Mouse (Mus musculus) A20 (cell line): ENCODE measurements around the gene Kxd1.

Experiments
- DNase-seq: peaks from one replicate; pipeline ENCODE4 v3.0.0-alpha.2; 2011; ENCODE audit warnings: low read depth, low spot score

The Kxd1 gene

DNA sequence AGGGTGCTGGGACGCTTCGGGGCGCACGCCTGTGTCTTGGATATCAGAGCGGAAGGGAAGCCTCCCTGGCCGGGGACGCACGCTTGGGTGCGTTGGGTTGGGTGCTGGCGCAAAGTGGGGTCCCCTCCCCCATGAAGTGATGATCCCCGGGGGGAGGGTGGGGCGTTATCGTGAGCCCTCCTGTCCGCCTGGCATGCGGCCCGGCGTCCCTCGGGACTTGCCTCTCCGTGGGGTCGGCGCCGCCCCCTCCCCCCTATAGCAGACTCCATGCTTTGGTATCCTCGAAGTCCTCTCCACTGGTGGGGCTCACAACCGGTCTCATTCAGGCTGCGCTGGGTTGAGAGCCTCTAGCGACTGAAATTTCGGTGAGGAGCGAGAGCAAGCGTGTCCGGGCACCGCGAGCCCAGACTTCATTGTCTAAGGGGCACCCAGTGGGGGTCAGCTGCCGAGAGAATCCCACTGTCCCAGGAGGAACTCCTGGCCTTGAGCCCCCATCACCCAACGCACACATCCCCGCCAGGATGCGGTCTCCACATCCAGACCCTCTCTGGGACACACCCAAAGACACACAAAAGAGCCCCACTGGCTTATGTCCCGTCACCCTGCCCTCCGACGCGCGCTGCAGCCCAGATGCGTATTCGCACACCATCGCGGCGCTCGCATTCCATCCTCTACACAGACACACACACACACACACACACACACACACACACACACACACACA, 33.9 kb downstream of the Kxd1 start:
- no peak for DNase-seq

DNA sequence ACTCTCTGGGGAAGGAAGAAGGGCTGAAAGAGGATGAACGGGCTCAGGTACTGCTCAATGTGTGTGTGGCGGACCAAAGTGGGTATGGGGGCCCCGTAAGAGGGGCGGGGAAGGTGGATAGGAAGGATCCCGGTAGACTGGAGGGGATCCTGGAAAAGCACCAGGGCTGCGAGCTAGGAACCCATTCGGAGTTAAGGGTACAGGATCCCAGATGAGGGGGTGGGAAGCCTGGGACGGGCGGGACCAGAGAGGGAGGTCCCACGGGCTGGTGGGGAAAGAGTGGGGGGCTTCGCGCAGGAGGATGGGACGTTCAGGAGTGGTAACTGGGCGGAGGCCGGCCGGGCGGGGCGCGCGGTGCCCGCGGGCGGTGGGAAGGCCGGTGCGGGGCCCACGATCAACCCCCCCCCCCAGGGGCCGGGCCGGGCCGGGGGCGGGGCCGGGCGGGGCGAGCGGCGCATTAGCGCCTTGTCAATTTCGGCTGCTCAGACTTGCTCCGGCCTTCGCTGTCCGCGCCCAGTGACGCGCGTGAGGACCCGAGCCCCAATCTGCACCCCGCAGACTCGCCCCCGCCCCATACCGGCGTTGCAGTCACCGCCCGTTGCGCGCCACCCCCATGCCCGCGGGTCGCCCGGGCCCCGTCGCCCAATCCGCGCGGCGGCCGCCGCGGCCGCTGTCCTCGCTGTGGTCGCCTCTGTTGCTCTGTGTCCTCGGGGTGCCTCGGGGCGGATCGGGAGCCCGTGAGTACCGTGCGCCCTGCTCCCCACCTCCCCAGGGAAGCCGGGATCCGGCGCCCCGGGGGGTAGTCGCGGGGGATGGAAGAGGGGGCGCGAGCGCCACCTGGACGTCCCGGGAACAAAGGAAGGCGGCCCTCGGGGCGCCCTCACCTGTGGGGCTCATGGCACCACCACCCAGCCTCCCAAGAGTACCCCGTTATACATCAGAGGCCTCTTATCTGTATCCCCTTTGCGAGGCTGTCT, 34.8 kb downstream of the Kxd1 start, which contains the start of gene Crlf1:
Gene Crlf1 (plus strand): TSS at position 495 of the 977 bp plus-strand sequence.
- DNase-seq: no peak

DNA sequence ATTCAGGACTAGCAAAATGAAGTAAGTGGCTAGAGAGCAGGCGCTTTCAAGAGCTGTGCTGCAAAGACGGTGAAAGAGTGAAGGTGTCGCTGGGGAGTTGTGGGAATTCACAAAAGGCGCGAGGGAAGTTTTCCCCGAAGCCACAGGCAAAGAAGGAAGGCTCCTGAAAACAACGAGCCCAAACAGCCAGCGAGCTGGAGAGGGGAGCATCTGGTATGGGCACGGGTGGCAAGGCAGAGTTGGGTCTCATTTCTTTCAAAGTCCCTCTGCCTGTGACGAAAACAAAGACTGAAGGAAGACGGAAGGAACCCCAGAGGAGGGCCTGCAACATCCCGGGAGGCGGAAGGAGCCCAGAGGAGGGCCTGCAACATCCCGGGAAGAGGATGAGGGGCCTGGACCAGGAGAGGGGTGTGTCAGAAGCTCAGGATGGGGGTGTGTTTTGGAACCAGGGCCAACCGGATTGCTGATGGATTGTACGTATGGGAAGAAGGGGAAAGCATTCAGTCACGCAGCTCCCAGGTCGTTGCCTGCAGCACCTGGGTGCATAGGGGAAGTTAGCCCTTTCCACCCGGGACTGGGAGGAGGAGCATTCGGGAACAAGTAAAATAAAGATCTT, 36.8 kb downstream of the Kxd1 start:
- DNase-seq: no peak

DNA sequence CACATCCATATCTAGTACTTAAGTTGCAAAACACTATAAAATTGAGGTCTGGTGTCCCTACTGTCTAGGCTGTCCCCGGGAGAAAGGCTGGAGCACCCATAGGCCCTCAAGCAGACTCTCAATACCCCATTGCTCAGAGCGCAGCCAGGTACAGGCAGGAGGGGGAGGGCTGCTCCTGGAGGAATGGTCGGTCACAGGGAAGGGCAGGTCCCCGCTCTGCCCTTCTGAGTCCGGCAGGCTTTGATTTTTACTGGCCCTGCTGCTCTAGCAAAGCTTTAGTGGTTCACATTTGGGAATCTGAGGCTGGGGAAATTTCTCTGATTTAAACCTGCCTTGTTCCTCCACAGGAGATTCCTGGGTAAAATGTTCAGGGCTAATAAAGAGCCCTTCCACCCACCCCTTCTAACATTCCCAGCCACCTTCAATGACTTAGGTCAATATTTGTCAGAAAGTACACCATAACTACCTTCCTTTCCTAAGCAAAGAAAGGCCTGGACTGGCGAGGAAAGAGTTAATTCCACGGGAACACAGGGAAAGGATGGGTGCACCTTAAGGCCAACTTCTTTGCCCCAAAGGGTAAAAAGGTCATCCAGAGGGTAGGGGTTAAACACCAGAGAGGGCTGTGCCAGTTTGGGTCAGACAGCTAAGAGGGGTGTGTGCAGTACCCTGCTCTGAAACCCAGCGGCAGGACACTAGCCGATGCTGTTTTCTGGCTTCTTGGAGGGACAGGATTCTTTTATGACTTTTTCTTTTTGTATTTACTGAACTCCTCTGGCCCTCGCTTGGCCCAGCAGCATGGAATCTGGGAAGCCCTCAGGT, 37.5 kb downstream of the Kxd1 start:
- DNase-seq: no peak

DNA sequence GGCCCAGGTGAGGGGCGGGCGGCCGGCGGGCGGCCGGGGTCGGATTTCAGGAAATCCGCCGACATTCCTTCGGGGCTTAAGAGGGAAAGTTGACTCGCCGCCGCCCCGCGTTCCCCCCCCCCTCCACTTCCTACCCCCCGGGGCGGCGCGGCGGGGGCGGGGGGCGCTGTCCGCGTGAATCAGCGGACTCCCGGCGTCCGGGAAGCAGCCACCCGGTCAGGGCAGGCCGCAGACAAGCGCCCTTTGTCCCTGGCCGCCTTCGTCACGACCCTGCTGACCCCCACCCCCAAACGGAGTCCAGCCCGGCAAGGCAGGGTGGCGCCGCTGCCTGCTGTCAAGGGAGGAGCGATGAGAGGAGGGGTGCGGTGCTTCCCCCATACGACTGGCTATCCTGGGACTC, 38.2 kb downstream of the Kxd1 start:
- no peak for DNase-seq

DNA sequence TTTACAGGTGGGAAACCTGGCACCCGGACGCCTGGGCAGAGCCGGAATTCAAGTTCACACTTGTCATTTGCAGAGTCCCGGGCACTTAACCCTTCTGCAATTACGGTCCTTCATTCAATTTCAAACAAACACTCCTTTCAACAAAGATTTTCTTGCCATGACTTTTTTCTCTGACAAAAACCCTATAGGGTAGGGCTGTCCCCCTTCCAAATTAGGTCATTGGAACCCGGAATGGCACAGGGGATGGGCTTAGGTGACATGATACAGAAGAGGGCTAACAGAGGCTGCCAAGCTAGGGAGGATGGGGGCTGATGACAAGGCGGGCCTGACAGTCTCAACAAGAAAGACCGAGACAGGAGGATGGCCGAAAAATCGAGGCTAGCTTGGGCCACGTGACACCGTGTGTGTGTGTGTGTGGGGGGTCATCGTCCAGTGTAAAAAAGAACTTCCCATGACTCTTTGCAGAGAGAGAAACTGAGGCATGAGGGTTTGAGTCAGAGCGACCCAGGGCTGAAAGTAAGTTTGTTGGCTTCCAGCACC, 38.8 kb downstream of the Kxd1 start:
- DNase-seq: no peak

DNA sequence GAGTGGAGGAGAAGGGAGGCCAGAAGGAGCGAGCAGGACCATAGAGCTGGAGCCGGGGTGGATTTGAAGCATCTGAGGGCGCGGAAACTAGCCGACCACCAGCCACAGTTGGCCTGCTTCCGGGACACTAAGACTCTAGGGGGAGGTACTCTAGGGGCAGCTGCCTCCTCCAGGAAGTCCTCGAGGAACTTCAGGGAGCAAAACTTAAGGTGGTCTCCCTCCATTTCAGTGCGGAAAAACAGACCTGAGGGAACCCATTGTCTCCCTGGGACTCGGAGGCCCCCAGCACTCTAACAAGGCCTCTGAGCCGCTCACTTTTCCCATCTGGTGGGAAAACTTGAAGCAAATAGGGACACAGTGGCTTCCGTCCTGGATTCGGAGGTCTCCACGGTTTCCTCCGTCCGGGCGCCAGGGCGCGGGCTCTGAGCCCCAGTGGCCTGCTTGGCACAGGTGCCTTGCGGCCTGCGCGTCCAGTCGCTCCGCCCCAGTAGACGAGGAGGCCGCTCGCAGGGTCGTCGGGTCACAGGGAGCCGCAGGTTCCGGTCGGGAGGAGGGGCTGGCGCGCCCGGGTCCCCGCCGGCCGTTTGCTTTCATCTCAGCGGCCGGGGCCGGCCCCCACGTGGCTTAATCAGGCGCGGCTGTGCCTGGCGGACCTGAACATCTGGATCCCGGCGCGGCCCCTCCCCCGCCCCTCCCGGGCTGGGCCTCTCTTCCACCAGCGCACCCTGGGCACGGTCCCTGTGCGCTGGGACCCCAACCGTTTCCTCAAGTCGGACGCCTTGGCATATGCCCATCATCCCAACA, 39.6 kb downstream of the Kxd1 start:
- DNase-seq: peak; percentile 50

DNA sequence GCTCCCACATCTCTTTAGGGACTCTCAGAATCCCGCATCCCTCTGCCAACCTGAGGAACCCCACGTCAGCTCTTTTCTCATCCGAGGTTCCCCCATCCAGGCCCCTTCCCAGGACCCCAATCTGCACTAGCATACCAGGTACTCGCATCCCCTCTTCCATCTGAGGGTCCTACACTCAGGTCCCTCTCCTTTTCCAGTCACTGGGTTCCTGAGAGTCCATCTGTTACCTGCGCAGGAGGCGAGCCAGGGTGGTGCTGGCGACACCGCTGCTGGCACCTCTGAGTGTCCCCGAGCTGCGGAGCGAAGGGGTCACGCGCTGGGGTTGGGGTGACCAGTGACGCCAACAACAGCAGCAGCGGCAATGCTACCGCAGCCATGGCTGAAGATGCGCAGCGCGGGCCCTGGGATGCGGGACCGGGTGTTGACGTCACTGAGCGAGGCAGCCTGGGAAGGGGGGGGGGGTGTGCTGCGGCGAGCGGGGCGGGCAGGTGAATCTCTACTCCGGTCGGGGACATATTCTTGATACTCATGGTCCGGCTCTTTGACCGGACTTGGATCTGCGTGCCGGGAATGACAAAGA, 40.7 kb downstream of the Kxd1 start, which contains the start of gene Tmem59l:
Gene Tmem59l (minus strand): TSS at position 418 of the 580 bp plus-strand sequence.
- no peak for DNase-seq

DNA sequence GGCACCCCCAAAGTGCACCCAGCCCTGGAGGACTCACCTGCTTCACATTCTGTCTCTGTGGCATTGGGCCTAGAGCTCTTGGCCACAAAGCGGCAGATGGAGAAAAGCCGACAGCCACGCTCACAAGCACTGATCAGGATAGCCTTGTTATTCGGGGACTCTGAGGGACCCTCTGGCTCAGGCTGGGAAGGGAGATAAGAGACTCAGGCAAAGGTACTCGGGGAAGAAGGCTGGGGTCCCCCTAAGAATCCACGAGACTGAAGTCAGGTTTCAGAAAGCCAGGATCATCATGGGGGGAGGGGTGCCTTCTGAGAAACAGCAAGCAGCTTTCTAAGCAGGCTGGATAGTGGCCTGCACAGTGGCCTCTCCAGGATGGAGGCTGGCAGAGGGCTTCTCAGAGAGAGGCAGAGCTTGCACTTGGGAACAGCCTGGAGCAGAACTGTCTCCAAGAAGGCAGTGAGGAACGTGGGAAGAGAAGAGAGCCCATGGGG, 41.5 kb downstream of the Kxd1 start:
- no peak for DNase-seq

DNA sequence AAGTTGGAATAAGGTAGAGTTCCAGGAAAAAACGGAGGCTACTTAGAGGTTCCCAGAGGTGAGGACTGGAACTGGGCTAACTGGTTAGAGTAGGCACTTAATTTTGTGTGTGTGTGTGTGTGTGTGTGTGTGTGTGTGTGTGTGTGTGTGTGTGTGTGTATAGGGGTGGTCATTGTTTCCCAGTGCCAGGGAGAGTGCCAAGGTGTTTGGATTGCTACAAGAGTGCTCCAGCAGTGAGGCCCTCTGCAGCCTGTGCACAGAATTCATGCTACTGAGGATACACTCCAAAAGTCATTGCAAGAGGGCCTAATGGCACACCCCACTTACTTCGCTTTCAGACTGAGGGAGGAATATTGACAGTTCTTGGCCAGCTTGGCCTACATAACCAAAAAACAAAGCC, 44.8 kb downstream of the Kxd1 start:
- DNase-seq: no peak

DNA sequence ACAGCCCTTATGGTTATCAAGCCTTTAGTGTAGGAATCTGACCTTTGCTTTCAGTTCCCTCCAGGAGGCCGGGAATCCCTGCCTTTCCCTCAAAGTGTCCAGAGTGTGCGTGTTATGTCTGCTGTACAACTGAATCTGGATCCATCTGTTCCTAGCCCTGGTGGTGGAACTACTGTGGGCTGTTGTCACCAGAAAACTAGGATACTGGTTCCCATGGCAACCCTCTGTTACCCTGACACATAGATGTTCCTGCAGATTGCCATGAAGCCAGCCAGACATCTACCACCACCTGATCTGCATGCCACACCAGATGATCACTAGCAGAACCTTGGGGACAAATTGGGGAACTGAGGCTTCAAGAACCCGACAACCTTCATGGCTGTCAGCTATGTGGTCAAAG, 45.8 kb downstream of the Kxd1 start:
- no peak for DNase-seq

DNA sequence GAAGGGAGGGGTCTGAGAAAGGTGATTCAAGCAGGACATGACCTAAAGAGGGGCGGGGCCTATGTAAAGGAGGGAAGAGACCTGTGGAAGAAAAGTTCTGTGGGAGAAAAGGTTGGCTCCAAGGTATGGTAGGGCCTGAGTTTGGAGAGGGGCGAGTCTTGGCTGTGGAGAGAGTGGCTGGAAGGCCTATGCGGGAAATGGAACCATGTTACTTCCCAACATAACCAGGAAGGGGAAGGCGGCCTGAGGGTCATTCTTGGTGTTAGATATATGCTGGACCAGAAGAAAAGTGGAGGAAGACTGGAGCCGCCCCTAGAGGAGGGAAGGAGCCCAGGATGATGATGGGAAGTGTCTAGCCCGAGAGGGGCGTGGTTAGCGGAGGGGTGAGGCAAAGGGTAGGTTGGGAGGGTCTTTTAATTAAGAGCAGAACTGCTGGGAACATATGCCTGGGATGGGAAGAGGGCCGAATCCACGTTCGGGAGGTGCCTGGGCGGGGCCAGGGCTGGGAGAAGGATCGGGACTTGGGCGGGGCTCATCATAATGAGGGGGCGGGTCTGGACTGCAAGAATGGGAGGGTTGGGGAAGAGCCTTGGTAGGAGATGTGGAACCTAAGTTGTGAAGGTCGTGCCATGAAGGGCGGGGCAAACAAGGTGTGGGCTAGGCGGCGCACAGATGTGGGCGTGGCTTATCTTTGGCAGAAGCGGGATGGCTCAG, 50.3 kb downstream of the Kxd1 start:
- DNase-seq: peak; percentile 81

DNA sequence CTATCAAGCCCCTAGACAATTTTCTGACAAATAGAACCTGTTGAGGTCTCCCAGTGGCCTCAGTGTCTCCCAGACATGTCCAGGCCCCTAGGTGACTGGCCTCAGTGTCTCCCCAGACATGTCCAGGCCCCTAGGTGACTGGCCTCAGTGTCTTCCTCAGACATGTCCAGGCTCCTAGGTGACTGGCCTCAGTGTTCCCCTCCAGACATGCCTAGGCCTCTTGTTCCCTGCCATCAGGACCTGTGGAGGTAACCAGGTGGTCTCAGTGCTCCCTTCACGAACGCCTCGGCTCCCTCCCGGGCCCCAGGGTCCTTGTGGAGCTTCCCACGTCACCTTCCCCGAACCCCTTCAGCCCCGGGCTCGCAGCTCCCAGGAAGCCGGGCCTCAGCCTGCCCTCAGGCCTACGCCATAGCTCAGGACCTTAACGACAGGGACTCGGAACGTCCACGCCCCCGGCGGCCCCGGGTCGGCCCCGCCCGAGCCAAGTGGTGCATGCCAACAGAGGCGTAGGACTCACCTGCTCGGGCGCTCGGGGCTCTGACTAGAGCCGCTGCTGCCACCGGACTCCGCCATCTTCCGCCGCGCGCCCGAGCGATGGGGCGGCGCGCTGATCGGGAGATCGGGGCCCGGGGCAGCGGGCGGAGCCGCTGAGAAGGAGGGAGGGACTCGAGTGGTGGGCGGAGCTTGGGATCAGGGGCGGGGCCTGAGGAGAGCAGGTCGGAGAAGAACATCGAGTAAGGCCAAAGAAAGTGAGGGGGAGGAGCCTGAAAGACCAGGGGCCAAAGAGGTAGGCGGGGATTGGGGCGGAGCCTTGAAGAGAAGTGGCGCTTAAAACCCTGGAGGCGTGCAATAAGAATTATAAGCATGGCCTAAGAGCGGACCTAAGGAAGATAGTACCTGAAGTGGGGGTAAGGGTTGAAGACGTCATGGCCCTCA, 51.2 kb downstream of the Kxd1 start, which contains the start of gene Klhl26:
Gene Klhl26 (minus strand): TSS at position 636 of the 936 bp plus-strand sequence.
- DNase-seq: peak; percentile 99

DNA sequence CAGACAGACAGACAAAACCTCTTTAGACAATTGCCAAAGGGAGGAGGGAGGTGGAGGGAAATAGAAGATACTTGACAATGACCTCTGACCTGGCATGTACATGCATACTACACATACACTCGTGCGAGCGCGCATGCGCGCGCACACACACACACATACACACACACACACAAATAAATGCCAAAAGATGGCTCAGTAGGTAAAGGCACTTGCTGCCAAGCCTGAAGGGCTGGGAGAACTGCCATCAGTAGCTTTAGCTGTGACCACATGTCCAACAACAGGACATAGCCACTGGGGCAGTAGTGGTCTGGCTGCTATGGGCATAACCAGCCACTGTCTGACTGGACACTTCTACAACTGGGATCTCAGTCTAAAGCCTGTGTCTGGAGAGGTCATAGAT, 55.9 kb downstream of the Kxd1 start:
- no peak for DNase-seq

DNA sequence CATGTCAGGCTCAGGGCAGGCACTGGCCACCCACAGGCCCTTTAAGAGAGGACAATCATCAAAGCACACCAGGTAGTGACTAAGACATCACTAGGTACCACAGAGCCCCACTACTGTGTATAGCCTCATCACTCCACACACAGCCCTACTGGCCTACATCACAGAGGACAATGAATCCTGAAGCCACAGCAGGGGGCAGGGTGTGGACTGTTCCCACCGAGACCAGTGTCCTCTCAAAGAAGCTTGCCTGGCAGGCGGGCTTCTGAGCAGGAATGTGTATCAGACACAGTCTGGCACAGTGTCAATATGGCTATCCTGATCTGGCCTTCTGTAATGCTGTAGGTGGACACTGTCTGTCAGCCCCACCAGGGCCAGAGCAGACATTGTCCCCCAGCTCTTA, 57.8 kb downstream of the Kxd1 start:
- no peak for DNase-seq

DNA sequence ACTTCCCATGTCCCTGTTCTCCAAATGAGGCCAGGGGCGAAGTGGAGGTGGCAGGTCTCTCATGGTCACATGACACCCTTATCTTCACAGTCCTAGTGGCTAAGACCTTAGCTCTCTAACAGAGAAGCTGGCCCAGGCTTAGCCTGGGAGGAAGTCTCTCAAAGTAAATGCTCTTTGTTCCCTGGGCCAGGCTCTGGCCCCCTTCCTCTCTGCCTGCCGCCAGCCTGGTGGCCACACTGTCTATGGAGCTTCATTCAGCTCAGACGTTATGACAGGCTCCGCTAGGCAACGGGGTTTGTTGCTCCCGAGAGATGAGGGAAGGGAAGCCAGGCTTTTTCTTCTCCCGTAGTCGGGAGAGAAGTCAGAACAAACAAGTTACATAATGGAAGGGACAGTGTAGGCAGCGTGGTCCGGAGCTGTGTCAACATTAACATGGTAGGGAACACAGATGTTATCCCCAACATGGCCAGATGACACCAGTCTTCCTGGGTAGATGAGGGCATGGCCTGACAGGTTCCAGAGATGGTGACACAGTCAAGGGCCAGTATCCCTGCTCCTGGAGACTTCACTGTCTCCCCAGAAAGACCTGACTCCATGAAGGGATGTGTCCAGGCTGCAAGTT, 58.4 kb downstream of the Kxd1 start:
- DNase-seq: no peak

DNA sequence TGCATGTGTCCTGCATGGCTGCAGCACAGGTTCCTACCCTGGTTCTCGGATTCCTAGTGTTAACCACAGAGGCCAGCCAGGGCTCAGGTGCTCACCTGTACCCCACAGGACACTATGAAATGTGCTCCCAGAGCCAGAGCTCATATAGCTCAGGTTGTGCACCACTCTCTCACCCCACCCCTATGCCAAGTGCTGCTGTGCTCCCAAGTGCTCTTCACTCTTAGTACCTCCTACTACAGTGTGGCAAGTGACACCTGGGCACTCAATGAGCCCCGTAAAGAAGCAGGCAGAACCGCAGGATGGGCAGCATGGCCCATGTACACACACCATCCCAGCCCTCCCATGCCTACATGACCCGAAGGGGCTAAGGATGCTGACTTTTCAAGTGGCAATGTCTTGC, 59.0 kb downstream of the Kxd1 start:
- no peak for DNase-seq
